Mouse (Mus musculus) forebrain, embryonic 16.5 days (tissue): ENCODE data around the gene Rpl22. TPM values are rescaled to one million over a fixed set of nuclear protein-coding genes. Genes with fewer than 3 reads are reported as not detected.
A peak's percentile ranks its signal among the peaks of the same experiment; 100 is the strongest.

ENCODE experiments used
- ATAC-seq: fragments of 200-750 bp; cut with Nextera tagmentation; 2 replicates; pipeline ENCODE4 v1.8.0; 2017; ENCODE audit warnings: mild to moderate bottlenecking, moderate library complexity
- H3K27ac ChIP-seq: fragments of 300-500 bp; sonication (generic); 2 replicates; pipeline ENCODE4 v1.5.1; 2014; ENCODE audit warnings: low read length, control low read depth
- H3K27me3 ChIP-seq: fragments of 300-500 bp; sonication (generic); replicated peaks from 2 replicates; pipeline ENCODE4 v1.6.1; 2014; ENCODE audit warnings: low read length; ENCODE audit not compliant: control insufficient read depth, insufficient read depth
- H3K36me3 ChIP-seq: fragments of 300-500 bp; sonication (generic); 2 replicates; pipeline ENCODE4 v1.6.1; 2014; ENCODE audit not compliant: control insufficient read depth, insufficient read depth
- H3K4me1 ChIP-seq: fragments of 300-500 bp; sonication (generic); replicated peaks from 2 replicates; pipeline ENCODE4 v1.6.1; 2014; ENCODE audit warnings: low read length; ENCODE audit not compliant: control insufficient read depth, insufficient read depth
- H3K4me2 ChIP-seq: fragments of 300-500 bp; sonication (generic); 2 replicates; pipeline ENCODE4 v1.6.1; 2014; ENCODE audit warnings: mild to moderate bottlenecking, low read length, control low read depth
- H3K4me3 ChIP-seq: fragments of 300-500 bp; sonication (generic); replicated peaks from 2 replicates; pipeline ENCODE4 v1.5.1; 2014; ENCODE audit warnings: mild to moderate bottlenecking, low read length, control low read depth
- H3K9ac ChIP-seq: fragments of 300-500 bp; sonication (generic); replicated peaks from 2 replicates; pipeline ENCODE4 v1.6.1; 2014; ENCODE audit warnings: low read depth, low read length, control low read depth
- H3K9me3 ChIP-seq: fragments of 300-500 bp; sonication (generic); 2 replicates; pipeline ENCODE4 v1.6.1; 2016; ENCODE audit warnings: low read length; ENCODE audit not compliant: control insufficient read depth
- WGBS: fragments of 180-500 bp; shearing (Covaris S2); extraction: QIAGEN DNeasy Blood & Tissue Kit; methylation state at CpG from one replicate; pipeline ENCODE4 v1.1.7; 2014; 5-methylcytosine and 5-hydroxymethylcytosine counted together
- polyA plus RNA-seq: library from polyadenylated mRNA; unstranded; fragments of >200 nt; fragmentation: Nextera tagmentation; extraction: Ambion mirVana; gene quantifications from 2 replicates; pipeline ENCODE4 v1.2.1, GENCODE M21; 2015

The Rpl22 gene
- polyA plus RNA-seq, 1 experiment from 2014 or later = 173 TPM

DNA sequence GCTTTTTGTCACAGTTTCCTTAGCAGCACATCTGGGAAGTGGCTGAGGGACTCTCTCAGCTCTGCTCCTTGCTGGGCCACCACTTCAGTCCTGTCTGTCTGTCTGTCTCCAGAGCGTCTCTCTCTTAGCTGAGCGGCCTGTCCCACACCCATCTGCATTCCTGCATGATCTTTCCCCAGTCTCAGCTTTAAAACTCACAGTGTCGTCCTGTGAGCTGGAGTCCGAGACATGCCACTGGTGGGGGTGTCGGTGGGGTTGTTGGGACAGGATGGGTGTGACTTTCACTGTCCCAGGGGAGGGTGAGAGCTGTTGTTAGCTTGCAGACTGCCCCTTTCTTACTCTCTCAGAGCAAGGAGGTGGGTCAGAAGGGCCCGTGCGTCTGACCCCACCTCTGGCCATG, 30.1 kb downstream of the Rpl22 start:
- no peak for ATAC-seq
- no peak overlapping the region for H3K4me3 ChIP-seq
- peaks cover 14% of the 10 kb centered on the region for H3K4me1 ChIP-seq
- WGBS = 83% methylated on average over 7 of the region's 7 CpGs
- no peaks in the 10 kb centered on the region for H3K9me3 ChIP-seq
- H3K4me2 ChIP-seq = no peak overlapping the region
- H3K27me3 ChIP-seq = 0 out of 2 replicates have a peak, but pooled peaks cover 2% of the 10 kb centered on the region
- H3K9ac ChIP-seq = no peak overlapping the region
- no peaks in the 10 kb centered on the region; the same call in 1 of the 2 replicates for H3K36me3 ChIP-seq
- no peak overlapping the region for H3K27ac ChIP-seq

DNA sequence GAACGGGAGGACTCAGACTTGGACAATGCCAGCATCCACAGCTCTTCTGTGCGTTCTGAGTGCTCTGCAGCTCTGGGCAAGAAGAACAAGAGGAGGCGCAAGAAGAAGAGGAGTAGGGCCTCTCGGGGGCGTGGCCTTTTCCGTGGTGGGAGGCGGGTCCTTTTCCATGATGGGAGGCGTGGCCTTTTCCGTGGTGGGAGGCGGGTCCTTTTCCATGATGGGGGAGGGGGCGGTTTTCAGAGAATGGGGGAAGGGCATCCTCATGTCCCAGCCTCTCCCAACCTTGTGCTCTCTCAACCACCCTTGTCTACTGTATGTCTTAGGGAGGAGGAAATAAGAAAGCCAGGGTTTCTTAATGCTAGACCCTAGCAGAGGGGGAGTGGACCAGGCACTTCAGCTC, 34.2 kb downstream of the Rpl22 start:
- Histone ChIP-seq H3K4me3 (no peak overlapping the region), H3K27ac (no peak overlapping the region), H3K36me3 (peaks cover 2% of the 10 kb centered on the region; the same call in 1 of the 2 replicates), H3K9me3 (no peaks in the 10 kb centered on the region), H3K4me2 (no peak overlapping the region), H3K4me1 (peaks cover 7% of the 10 kb centered on the region), H3K27me3 (peaks cover 2% of the 10 kb centered on the region; the same call in 1 of the 2 replicates), H3K9ac (no peak overlapping the region)
- 11% methylated on average over 10 of the region's 11 CpGs for WGBS
- no peak for ATAC-seq

DNA sequence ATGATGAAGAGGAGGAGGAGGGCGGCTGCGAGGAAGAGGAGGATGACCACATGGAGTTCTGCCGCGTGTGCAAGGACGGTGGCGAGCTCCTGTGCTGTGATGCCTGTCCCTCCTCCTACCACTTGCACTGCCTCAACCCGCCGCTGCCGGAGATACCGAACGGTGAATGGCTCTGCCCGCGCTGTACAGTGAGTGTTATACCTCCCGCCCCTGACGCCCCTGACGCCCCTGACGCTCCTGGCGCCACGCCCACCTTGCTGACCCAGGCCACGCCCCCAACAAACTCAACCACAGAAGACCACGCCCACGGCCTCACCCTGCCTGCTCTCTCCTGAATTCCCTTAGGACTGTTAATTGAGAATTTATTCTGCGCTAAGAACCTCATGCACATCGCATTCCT, 35.3 kb downstream of the Rpl22 start:
- WGBS = 2% methylated on average over 23 of the region's 24 CpGs
- ATAC-seq = peak; percentile 14; the same call in 1 of the 2 replicates

DNA sequence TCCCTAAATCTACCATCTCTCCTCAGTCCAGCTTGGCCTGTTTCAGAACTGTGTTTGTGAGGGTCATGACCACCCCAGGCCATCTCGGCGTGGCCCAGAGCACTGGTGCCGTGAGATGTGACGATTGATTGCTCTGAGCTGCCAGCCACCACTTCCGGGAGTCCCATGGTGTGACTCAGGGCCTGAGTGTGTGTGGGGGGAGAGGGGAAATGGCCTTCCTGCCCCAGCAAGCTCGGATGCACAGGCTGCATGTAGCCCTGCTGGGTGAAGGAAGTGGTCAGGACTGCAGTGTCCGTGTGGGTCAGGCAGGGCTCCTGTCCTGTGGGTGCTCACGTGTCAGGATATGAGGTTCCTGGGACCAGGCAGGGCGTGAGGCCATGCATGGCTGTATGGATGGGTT, 36.6 kb downstream of the Rpl22 start:
- H3K27ac ChIP-seq = no peak overlapping the region
- H3K4me1 ChIP-seq = peaks cover 19% of the 10 kb centered on the region
- 88% methylated on average over 9 of the region's 9 CpGs for WGBS
- no peak overlapping the region for H3K9ac ChIP-seq
- no peaks in the 10 kb centered on the region for H3K9me3 ChIP-seq
- H3K27me3 ChIP-seq = peaks cover 2% of the 10 kb centered on the region; the same call in 1 of the 2 replicates
- H3K36me3 ChIP-seq = peaks cover 2% of the 10 kb centered on the region; the same call in 1 of the 2 replicates
- H3K4me3 ChIP-seq = no peak overlapping the region
- no peak overlapping the region for H3K4me2 ChIP-seq
- ATAC-seq = no peak

More for the DNA sequence above, 35.3 kb downstream of the Rpl22 start:
- Histone ChIP-seq H3K4me3 (no peak overlapping the region), H3K27ac (no peak overlapping the region), H3K9me3 (no peaks in the 10 kb centered on the region), H3K4me1 (peaks cover 18% of the 10 kb centered on the region), H3K4me2 (peak overlapping the region; percentile 14), H3K36me3 (peaks cover 2% of the 10 kb centered on the region; the same call in 1 of the 2 replicates), H3K9ac (0 out of 2 replicates have a peak overlapping the region, but pooled peaks have one; percentile 11), H3K27me3 (peaks cover 2% of the 10 kb centered on the region; the same call in 1 of the 2 replicates)

DNA sequence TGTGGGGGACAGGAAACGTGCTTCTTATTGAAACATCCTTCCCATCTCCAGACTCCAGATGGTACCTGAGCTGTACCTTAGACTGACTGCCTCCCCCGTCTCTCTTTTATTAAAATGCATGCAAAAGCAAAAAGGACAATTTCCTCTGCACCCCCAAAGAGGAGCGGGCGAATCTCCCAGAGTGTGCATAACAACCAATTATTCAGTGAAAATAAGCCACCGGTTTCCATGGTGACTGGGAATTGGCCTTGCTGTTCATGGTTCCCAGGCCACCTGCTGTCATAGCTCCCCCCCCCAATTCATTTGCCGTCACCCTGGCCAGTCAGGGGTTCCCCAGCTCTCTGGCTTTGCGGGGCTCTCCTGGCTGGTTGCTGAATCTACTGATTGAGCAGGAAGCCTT, 39.7 kb downstream of the Rpl22 start:
- H3K4me1 ChIP-seq = peaks cover 19% of the 10 kb centered on the region
- 19% methylated on average over 7 of the region's 7 CpGs for WGBS
- peak overlapping the region; percentile 30; the same call in 1 of the 2 replicates for H3K27ac ChIP-seq
- H3K9me3 ChIP-seq = no peaks in the 10 kb centered on the region
- H3K9ac ChIP-seq = no peak overlapping the region
- peak; percentile 41; the same call in 1 of the 2 replicates for ATAC-seq
- H3K27me3 ChIP-seq = no peaks in the 10 kb centered on the region; the same call in 1 of the 2 replicates
- no peak overlapping the region for H3K4me2 ChIP-seq
- no peak overlapping the region for H3K4me3 ChIP-seq
- H3K36me3 ChIP-seq = peaks cover 2% of the 10 kb centered on the region; the same call in 1 of the 2 replicates

DNA sequence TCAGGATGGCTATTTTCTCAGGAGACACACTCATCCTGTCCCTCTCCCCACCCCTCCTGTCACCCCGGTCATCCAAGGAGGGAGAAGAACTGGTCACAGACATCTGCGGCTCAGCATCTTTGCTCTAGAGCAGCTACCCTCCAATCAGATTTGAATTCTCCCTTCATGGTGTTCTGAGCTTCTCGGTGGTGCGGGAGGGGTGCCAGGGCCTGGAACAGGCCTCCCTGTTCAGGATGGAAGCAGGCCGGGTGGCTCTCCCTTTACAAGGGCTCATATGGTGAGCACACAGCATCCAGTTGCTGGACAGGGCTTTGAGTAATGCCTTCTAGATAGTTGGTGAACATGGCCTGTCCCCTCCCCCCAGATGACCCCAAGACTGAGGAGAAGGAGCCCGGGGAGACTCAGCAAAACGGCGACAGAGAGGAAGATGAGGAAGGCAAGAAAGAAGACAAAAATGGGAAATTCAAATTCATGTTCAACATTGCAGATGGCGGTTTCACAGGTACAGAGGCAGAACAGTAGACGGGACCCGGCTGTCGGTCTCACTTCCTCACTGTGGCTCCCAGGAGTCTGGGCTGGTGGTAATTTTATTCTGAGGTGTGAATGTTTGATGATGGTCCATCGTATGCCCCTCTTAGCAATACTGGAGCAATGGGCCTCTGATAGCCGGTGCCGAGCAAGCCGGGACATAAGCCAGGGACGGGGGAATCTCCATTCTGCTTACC, 57.1 kb downstream of the Rpl22 start:
- ATAC-seq = no peak
- H3K4me2 ChIP-seq = no peak overlapping the region
- WGBS = 85% methylated on average over 17 of the region's 17 CpGs
- H3K36me3 ChIP-seq = peaks cover 5% of the 10 kb centered on the region; the same call in 1 of the 2 replicates
- H3K27me3 ChIP-seq = no peaks in the 10 kb centered on the region
- H3K9ac ChIP-seq = no peak overlapping the region
- H3K4me1 ChIP-seq = no peaks in the 10 kb centered on the region
- no peak overlapping the region for H3K4me3 ChIP-seq
- H3K27ac ChIP-seq = no peak overlapping the region
- H3K9me3 ChIP-seq = no peaks in the 10 kb centered on the region

Other genes starting within 250 kb of the Rpl22 start
- gene Tnfrsf25, start 209.8 kb upstream of the Rpl22 start, polyA plus RNA-seq = 0.97 and 1.5 TPM in 2 replicates
- 0.08 and 0.12 TPM in 2 replicates for gene Espn, start 173.4 kb upstream of the Rpl22 start, polyA plus RNA-seq
- not detected in 2 replicates for gene Hes2, start 166.9 kb upstream of the Rpl22 start, polyA plus RNA-seq
- 210 and 269 TPM in 2 replicates for gene Acot7, start 147.6 kb upstream of the Rpl22 start, polyA plus RNA-seq
- gene Gpr153, start 51.5 kb upstream of the Rpl22 start, polyA plus RNA-seq = 4.4 and 6.2 TPM in 2 replicates
- not detected in 2 replicates for gene Hes3, start 34.1 kb upstream of the Rpl22 start, polyA plus RNA-seq
- 20.7 and 21.3 TPM in 2 replicates for gene Icmt, start 28.5 kb upstream of the Rpl22 start, polyA plus RNA-seq
- gene Rnf207, start 6.7 kb upstream of the Rpl22 start, polyA plus RNA-seq = 2.4 and 4.0 TPM in 2 replicates
- gene Chd5, start 12.9 kb downstream of the Rpl22 start, polyA plus RNA-seq = 26.4 and 33.5 TPM in 2 replicates
- 5.5 and 5.7 TPM in 2 replicates for gene Nphp4, start 151.0 kb downstream of the Rpl22 start, polyA plus RNA-seq
- 15.1 and 19.2 TPM in 2 replicates for gene Kcnab2, start 152.1 kb downstream of the Rpl22 start, polyA plus RNA-seq